Mouse (Mus musculus): ENCODE data around the gene Borcs6. TPM values are rescaled to one million over a fixed set of nuclear protein-coding genes. Genes with fewer than 3 reads are reported as not detected.
A peak's percentile ranks its signal among the peaks of the same experiment; 100 is the strongest.

The Borcs6 gene
- total RNA-seq, 2 experiments from 2014 or later: 2.0 to 9.4 TPM

DNA sequence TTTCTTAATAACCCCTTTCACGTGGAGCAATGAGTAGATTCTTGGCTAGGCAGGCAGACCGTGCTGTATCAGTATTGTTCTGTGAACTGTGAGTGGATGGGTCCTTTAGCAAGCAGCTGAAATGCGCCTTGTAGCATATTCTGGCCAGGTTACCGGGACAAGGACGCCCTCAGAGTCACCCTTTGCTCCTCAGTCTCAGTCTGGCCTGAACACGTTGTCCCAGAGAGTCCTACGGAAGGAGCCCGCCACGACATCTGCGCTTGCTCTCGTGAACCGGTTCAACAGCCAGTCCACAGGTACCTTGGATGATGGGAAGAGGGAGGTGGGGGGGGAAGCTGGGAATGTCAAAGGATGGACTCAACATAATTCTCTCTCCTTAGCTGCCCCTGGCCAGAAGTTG lies 11.9 kb upstream of the Borcs6 start:
- ATAC-seq (replicated peaks; ENCODE audit: poor library complexity, severe bottlenecking): no peak

- ATAC-seq (replicated peaks; ENCODE audit: poor library complexity, severe bottlenecking): no peak
Measured at GRCm38 (mm10) chr11:69048151-69048550, 11.4 kb upstream of the Borcs6 start.

DNA sequence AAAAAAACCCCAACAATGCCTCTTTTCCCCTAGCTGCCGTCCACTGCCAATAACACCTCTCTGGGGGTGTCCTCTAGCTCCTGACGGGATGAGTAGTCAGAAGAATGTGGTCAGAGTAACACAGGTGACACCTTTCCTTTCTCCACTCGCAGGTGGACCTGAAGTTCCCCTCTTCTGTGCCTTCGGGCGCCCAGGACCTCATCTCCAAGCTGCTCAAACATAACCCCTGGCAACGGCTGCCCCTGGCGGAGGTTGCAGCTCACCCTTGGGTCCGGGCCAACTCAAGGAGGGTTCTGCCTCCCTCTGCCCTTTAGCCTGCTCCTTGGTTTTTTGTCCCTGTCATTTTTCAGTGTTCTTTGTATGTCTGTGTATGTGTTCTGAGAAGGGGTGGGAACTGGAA lies 8.8 kb upstream of the Borcs6 start:
- no peak for ATAC-seq (replicated peaks; ENCODE audit: poor library complexity, severe bottlenecking)

- ATAC-seq (replicated peaks; ENCODE audit: poor library complexity, severe bottlenecking): no peak
Measured at GRCm38 (mm10) chr11:69051771-69052170, 7.7 kb upstream of the Borcs6 start.

- ATAC-seq (replicated peaks; ENCODE audit: poor library complexity, severe bottlenecking): peak; percentile 68
Measured at GRCm38 (mm10) chr11:69052824-69053421, 6.6 kb upstream of the Borcs6 start.

- ATAC-seq (replicated peaks; ENCODE audit: poor library complexity, severe bottlenecking): 0 out of 2 replicates have a peak, but pooled peaks have one; percentile 20
Measured at GRCm38 (mm10) chr11:69053848-69054247, 5.7 kb upstream of the Borcs6 start.

DNA sequence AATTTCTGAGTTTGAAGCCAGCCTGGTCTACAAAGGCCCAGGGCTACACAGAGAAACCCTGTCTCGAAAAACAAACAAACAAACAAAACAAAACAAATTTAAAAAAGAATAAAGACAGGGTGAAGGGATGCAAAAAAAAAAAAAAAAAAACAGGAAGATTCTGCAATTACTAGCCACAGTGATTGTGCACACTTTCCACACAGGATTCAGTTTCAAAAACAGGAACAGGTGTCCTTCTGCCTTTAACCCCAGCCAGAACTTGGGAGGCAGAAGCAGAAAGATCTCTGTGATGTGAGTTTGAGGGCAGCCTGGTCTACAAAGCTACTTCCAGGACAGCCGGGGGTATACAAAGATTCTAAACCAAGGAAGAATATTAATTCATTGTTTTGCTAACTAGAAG lies 1.3 kb upstream of the Borcs6 start:
- ATAC-seq (replicated peaks; ENCODE audit: poor library complexity, severe bottlenecking): no peak

GRCm38 (mm10) chr11:69058729-69059356 lies 674 bp upstream of the Borcs6 start:
- no peak for ATAC-seq (replicated peaks; ENCODE audit: poor library complexity, severe bottlenecking)

- ATAC-seq (replicated peaks; ENCODE audit: poor library complexity, severe bottlenecking): no peak
Measured at GRCm38 (mm10) chr11:69059975-69060411, 476 bp downstream of the Borcs6 start.

DNA sequence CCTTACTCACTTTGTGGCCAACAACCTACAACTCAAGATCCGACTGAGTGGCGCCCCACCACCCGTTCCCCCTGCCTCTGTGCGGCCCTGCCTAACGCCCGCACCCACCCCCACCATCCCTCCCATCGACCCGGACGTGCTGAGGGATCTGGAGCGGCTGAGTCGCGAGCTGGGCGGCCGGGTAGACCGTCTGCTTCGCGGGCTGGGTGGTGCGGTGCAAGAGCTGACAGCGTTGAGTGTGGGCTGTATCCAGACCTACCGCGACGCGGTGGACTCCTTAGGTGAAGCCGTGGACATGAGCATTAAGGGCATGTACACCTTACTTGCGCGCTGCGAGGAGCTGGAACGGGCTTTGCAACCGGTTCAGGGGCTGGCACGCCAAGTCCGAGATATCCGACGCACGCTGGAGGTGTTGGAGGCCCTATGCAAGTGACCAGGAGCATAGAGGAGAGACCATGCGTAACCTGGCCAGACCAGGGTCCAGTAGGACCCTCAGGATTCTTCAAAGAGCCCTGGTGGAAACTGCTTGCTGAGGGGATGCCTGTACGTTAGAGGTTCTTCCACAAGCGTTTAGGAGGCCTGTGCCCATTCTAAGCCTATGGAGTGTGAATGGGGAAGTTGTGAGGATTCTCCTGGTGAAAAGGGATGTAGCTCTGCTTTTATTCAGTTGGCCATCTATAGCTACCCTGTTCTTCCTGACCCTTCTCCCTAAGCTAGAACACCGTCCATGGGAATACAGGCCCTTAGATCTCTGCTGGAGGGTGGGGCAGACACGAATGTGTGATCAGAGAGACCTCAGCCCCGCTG lies 1.1 kb downstream of the Borcs6 start:
- no peak for ATAC-seq (replicated peaks; ENCODE audit: poor library complexity, severe bottlenecking)

DNA sequence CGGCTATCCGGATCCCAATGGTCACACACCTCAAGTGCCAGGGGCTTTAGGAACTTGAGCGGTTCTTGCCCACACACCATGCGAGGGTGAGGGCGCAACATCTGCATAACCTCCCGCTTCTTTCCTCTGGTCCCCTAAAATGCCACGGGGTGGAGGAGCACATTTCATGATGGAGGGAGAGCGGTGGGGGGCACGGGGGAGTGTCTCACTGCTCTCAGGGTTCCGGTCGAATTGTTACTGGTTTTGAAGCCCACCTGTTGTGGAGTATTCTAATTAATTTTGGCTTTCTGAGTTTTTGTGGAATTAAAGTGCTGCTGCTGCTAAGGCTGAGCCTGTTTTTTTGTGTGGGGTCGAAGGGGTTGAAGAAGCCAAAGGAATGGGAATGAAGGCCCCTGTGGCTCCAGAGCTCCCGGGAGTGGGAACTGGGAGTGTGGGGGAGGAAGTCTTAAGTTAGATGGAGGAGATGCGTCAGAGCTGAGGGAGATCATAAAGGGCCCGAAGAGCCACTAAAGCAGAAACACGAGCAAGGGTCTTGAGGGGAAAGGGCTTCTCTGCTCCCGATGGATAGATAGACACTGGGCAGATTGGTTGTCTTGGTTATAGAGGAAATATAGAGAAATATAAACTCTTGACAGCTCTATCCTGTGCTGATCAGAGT lies 1.9 kb downstream of the Borcs6 start:
- no peak for ATAC-seq (replicated peaks; ENCODE audit: poor library complexity, severe bottlenecking)

DNA sequence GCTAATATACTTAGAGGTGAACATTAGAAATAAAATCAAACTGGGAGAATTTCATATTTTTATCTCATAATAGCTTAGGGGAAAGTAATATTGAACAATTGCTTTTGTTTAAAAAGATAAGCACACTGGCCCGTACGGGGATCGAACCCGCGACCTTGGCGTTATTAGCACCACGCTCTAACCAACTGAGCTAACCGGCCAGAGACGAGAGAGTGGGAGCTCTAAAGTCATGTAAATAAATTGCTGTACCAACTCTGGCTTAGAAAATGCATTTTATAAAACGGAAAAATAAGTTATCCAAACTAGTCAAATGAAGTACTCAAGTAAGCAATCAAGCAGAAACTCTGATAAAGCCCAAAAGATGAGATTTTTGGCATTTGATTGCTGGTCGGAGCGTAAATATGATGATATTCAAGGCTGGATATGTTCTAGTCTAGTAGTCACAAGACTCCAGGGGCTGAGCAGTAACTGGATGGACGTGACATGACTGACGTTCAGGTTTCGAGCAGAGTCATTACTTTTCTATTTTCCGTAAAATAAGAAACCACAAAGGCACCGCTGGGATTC lies 2.8 kb downstream of the Borcs6 start:
- no peak for ATAC-seq (replicated peaks; ENCODE audit: poor library complexity, severe bottlenecking)

GRCm38 (mm10) chr11:69062761-69063224 lies 3.3 kb downstream of the Borcs6 start:
- peak; percentile 15 for ATAC-seq (replicated peaks; ENCODE audit: poor library complexity, severe bottlenecking)

- no peak for ATAC-seq (replicated peaks; ENCODE audit: poor library complexity, severe bottlenecking)
Measured at GRCm38 (mm10) chr11:69063413-69064201, 4.1 kb downstream of the Borcs6 start.

GRCm38 (mm10) chr11:69064259-69065133 lies 5.0 kb downstream of the Borcs6 start:
- no peak for ATAC-seq (replicated peaks; ENCODE audit: poor library complexity, severe bottlenecking)

GRCm38 (mm10) chr11:69065394-69065925 lies 5.9 kb downstream of the Borcs6 start:
- no peak for ATAC-seq (replicated peaks; ENCODE audit: poor library complexity, severe bottlenecking)

GRCm38 (mm10) chr11:69066163-69066861 lies 6.8 kb downstream of the Borcs6 start:
- peak; percentile 44 for ATAC-seq (replicated peaks; ENCODE audit: poor library complexity, severe bottlenecking)

DNA sequence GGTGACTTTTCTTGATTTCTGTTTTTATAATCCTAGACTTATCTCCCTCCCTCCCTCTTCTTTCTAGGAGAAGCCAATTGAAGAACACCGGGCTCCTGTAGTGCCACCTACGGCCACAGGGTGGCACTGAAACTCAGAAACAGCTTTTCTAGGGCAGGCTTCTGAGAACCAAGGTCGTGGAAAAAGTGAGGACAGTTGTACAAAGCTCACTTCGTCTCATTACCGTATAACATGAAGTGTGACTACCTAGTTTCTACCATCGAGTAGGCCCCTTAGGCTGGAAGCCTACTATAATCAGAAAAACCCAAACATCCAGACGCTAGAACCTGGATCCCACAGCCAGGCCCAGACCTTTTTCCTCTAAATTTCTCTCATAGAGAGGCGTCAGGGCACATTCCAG lies 7.4 kb downstream of the Borcs6 start:
- ATAC-seq (replicated peaks; ENCODE audit: poor library complexity, severe bottlenecking): peak; percentile 35
